Mouse (Mus musculus) C2C12 (cell line): ENCODE measurements around the gene Bahcc1.

Experiments used
- CEBPB ChIP-seq: IDR thresholded peaks from one replicate; pipeline ENCODE4 v1.6.1; 2011; ENCODE audit warnings: low read depth, mild to moderate bottlenecking, control low read depth, moderate library complexity
- CTCF ChIP-seq: IDR thresholded peaks from one replicate; pipeline ENCODE4 v1.5.1; 2011; ENCODE audit not compliant: control insufficient read depth, insufficient read depth, insufficient read length
- MYOD1 ChIP-seq: IDR thresholded peaks from one replicate; pipeline ENCODE4 v1.6.1; 2011; ENCODE audit warnings: low read depth; ENCODE audit not compliant: control insufficient read depth, insufficient read length
- MYOG ChIP-seq: IDR thresholded peaks from one replicate; pipeline ENCODE4 v1.6.1; 2011; ENCODE audit not compliant: control insufficient read depth, insufficient read length; ENCODE audit errors: extremely low read depth

- TF ChIP-seq CTCF (no peak), CEBPB (no peak), MYOG (no peak), MYOD1 (no peak)
These were observed 21.0 kb downstream of the Bahcc1 start for GRCm38 (mm10) chr11:120253646-120254315.
